Mouse (Mus musculus): ENCODE results near the gene Cdh4.

- TF ChIP-seq GATA1 (IDR thresholded peaks at IDR 0.05; ENCODE audit: low read length) = no peak
- TF ChIP-seq TAL1 (IDR thresholded peaks at IDR 0.05; ENCODE audit: low read length) = no peak
Measured at GRCm38 (mm10) chr2:179606341-179606740, 164.1 kb downstream of the Cdh4 start.

Data from erythroblast, embryonic 14.5 days (primary cell).